Mouse (Mus musculus) kidney, adult 2 months (tissue): ENCODE results near the gene Eif2b1. TPM values are rescaled to one million over a fixed set of nuclear protein-coding genes. Genes with fewer than 3 reads are reported as not detected.

ENCODE experiments used
- DNase-seq: peaks from one replicate; pipeline ENCODE4 v3.0.0; 2021
- H3K27ac ChIP-seq: fragments of 200-500 bp; 2 replicates; pipeline ENCODE4 v1.5.1; 2012; ENCODE audit warnings: low read depth, low read length, control low read depth, inconsistent platforms; ENCODE audit not compliant: insufficient read depth
- H3K27me3 ChIP-seq: fragments of 200-500 bp; replicated peaks from 2 replicates; pipeline ENCODE4 v1.6.1; 2012; ENCODE audit warnings: mild to moderate bottlenecking, moderate library complexity, low read length, inconsistent platforms; ENCODE audit not compliant: control insufficient read depth, insufficient read depth
- H3K36me3 ChIP-seq: fragments of 200-500 bp; 2 replicates; pipeline ENCODE4 v1.6.1; 2012; ENCODE audit warnings: mild to moderate bottlenecking, moderate library complexity, low read length, inconsistent platforms; ENCODE audit not compliant: control insufficient read depth, insufficient read depth
- H3K4me1 ChIP-seq: fragments of 200-500 bp; 2 replicates; pipeline ENCODE4 v1.6.1; 2011; ENCODE audit warnings: low read length; ENCODE audit not compliant: control insufficient read depth, insufficient read depth
- H3K4me3 ChIP-seq: fragments of 200-500 bp; 2 replicates; pipeline ENCODE4 v1.5.1; 2011; ENCODE audit warnings: mild to moderate bottlenecking, low read depth, low read length, control low read depth; ENCODE audit not compliant: insufficient read depth
- CTCF ChIP-seq: fragments of 200-500 bp; conservative IDR thresholded peaks from 2 replicates; pipeline ENCODE4 v1.5.1; 2011; ENCODE audit warnings: low read depth, mild to moderate bottlenecking, control low read depth, low read length, moderate library complexity, mixed read lengths; ENCODE audit not compliant: insufficient read depth, insufficient read length
- POLR2A ChIP-seq: fragments of 200-500 bp; IDR thresholded peaks from one replicate; pipeline ENCODE4 v1.6.1; 2011; ENCODE audit warnings: low read depth, low read length, control low read depth
- WGBS: fragments of 180-500 bp; shearing (Covaris S2); methylation state at CpG from one replicate; pipeline ENCODE4 v1.1.7; 2018; 5-methylcytosine and 5-hydroxymethylcytosine counted together
- polyA plus RNA-seq: library from polyadenylated mRNA; depleted of rRNA; stranded (reverse); fragments of >200 nt; gene quantifications from 2 replicates; pipeline ENCODE4 v1.2.3, GENCODE M21; 2012

Gene Eif2b1
- polyA plus RNA-seq, 1 experiment = 23.6 TPM

DNA sequence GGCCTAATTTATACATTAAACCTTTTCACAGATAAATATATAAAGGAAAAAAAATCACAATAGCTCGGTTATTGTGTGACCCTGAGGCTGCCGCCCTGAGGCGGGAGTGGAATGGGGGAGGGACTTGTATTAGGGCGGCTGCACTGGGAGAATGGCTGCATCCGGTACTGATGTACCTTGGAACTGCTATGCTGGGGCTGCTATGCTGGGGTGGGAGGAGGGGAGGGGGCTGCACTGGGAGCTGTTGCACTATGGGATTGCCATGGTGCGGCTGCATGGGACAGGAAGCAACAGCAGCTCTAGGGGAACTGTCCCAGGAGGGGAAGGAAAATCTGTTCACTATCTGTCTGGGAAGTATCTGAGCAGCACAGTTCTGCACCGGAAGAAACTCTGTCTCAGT lies 46.5 kb downstream of the Eif2b1 start:
- TF ChIP-seq CTCF (no peak), POLR2A (no peak)

DNA sequence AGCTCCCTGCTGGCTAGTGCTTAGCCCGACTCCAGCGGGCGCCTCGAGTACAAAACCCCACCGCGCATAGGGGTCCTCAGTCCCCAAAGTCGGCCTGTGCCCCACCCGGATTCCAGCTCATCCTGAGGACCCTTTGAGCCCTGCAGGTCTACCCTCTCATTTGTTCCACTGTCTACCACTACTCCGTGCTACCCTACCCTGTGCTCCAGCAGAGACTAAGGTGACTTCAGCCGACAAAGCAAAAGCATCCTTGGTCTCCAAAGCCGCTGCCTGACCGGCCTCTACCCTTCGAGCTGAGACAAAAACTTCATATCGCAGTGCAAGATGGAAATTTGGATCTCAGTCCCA lies 47.4 kb downstream of the Eif2b1 start:
- H3K36me3 ChIP-seq = no peaks in the 10 kb centered on the region
- peak overlapping the region; percentile 51 for H3K27ac ChIP-seq
- TF ChIP-seq POLR2A (no peak), CTCF (no peak)
- H3K4me1 ChIP-seq = peaks cover 9% of the 10 kb centered on the region; the same call in 1 of the 2 replicates
- peak overlapping the region; percentile 95 for H3K4me3 ChIP-seq
- no peak for DNase-seq
- no peaks in the 10 kb centered on the region for H3K27me3 ChIP-seq
- WGBS = 22% methylated on average over 14 of the region's 14 CpGs

More for the DNA sequence above, 46.5 kb downstream of the Eif2b1 start:
- WGBS = 53% methylated on average over 7 of the region's 7 CpGs
- no peaks in the 10 kb centered on the region for H3K27me3 ChIP-seq
- H3K4me1 ChIP-seq = peaks cover 11% of the 10 kb centered on the region; the same call in 1 of the 2 replicates
- no peak overlapping the region for H3K27ac ChIP-seq
- no peak for DNase-seq
- no peaks in the 10 kb centered on the region for H3K36me3 ChIP-seq
- H3K4me3 ChIP-seq = no peak overlapping the region

DNA sequence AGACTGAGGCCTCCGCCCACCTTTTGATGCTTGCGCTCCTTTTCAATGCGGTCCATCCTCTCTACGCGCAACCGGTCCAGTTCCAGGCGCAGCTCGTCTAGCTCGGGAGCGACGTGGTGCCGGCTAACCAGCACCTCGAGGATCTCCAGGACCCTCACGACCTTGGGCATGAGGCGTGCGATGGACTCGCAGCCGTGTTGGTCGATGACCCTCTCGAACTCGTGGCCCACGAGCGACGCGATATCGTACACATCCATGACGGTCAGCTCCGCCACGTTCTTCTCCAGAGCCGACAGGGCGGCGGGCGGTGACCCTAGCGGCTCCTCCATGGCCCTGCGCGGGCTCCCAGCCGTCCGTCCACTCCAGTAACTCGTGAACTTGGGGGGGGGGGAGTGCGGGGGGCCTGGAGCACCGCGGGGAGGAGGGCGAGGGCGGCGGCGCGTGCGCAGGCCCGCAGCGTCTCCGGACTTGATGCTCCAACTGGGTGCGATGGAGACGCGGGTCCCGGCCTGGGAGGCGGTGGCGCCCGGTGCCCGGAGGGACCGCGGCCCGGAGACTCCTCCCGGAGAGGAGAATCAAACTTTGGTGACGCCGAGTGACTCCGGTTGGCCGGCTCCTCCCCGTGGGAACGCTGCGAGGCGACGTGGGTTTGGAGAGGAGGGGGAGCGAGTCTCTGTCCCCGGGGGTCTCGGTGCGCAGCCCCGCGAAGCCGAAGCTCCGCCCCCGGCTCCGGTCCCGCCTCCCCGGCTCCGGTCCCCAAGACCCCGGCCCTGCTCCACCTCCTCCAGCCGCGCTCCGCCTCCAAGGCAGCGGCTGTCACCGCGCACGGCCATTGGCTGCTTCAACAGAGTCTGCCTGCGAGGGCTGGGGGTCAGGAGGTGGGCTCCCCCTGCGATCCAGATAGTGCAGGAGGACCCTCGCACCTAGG lies 48.0 kb downstream of the Eif2b1 start, which contains the start of gene Rilpl1:
Rilpl1 (minus strand) TSS at position 737 of the 928 bp plus-strand sequence.
- DNase-seq = peak; percentile 84
- Histone ChIP-seq H3K27ac (peak within 1 kb of the TSS; percentile 75), H3K4me3 (peak within 1 kb of the TSS; percentile 95), H3K36me3 (no peaks in the 10 kb centered on the region), H3K4me1 (peaks cover 9% of the 10 kb centered on the region; the same call in 1 of the 2 replicates), H3K27me3 (no peaks in the 10 kb centered on the region)
- WGBS = under 1% methylated on average over 96 of the region's 96 CpGs
- TF ChIP-seq CTCF (no peak), POLR2A (peak; percentile 9)

DNA sequence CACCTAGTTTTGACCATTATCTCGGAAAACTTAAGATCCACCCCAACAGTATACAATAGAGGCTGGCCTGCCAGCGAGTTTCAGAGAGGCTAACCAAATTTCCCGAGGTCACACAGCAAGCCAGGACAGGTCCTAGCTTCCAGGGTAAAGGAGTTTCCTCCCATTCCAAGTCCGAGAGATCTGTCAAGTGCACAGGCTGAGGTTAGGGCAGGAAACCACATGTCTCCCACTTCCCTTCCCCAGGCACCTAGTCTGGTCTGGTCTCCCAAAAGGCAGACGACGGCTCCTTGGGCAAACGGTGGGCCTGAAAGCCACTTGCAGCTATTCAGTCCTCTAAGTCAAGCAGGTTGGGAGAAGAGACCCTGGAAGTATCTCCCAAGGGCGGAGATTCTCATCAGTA lies 49.2 kb downstream of the Eif2b1 start:
- no peaks in the 10 kb centered on the region for H3K27me3 ChIP-seq
- no peak for TF ChIP-seq POLR2A
- TF ChIP-seq CTCF = no peak
- 45% methylated on average over 8 of the region's 8 CpGs for WGBS
- no peaks in the 10 kb centered on the region for H3K36me3 ChIP-seq
- H3K4me3 ChIP-seq = peak overlapping the region; percentile 95
- peaks cover 9% of the 10 kb centered on the region; the same call in 1 of the 2 replicates for H3K4me1 ChIP-seq
- peak overlapping the region; percentile 72 for H3K27ac ChIP-seq
- DNase-seq = peak; percentile 59

DNA sequence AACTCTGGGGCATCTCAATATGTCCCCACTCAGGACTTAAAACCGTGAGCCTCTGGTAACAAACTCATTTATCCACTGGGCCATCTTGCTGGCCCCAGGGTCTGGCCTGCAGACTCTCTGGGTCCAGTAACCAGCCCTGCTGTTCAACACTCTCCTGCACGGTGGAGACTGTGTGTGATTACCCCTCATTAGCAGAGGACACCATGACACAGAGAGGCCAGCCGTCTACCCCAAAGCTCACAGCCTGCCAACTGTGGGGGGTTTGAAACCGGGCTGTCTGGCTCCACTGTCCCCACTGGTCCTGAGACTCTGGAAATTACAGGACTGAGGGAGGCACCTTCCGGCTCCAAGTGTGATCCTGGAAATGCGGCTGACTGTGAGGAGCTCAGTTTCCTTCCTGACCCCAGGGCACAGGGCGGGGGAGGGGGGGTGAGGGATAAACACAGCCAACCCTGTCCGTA lies 49.7 kb downstream of the Eif2b1 start:
- peak overlapping the region; percentile 95 for H3K4me3 ChIP-seq
- peak; percentile 71 for DNase-seq
- TF ChIP-seq CTCF (no peak), POLR2A (no peak)
- peaks cover 9% of the 10 kb centered on the region; the same call in 1 of the 2 replicates for H3K4me1 ChIP-seq
- no peaks in the 10 kb centered on the region for H3K27me3 ChIP-seq
- no peaks in the 10 kb centered on the region for H3K36me3 ChIP-seq
- 27% methylated on average over 8 of the region's 8 CpGs for WGBS
- H3K27ac ChIP-seq = peak overlapping the region; percentile 72

DNA sequence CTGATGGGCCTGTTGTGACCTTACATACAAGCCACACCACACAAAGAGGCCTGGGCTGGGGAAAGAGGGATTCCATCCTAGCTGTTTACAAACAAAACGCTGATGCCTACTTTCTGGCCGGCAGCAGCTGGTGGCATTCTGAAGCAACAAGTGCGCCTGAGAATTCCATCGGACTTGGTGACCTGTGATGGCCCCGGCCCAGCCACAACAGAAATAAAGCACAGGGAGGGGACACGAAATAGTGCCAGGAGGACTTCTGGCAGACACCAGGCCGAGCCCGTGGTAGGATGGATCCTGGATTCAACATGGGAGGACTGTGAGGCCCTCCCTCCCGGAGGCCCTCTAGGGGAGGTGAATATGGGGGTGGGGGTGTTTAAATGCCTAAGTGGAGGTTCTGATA lies 50.1 kb downstream of the Eif2b1 start:
- H3K4me3 ChIP-seq = peak overlapping the region; percentile 95

DNA sequence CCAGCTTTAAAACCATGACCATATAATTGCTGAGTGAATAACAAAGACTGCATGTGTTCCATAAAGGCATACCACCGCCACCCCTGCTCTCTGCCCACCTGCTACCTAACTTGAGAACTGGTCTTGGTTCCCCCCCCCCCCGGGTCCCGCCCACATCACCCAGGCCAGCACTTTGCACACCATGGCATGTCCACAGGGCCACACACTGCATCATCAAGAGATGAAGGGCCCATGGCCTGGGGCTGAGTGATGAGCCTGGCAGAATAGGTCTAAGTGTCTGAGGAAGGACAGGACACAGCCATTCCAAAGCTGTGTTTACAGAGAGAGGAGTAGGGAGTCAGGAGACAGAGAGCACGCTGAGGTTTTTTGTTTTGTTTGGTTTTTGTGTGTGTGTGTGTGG lies 50.6 kb downstream of the Eif2b1 start:
- peaks cover 9% of the 10 kb centered on the region; the same call in 1 of the 2 replicates for H3K4me1 ChIP-seq
- H3K27ac ChIP-seq = peak overlapping the region; percentile 72; the same call in 1 of the 2 replicates
- H3K36me3 ChIP-seq = no peaks in the 10 kb centered on the region
- no peak for DNase-seq
- 58% methylated on average over 4 of the region's 4 CpGs for WGBS
- TF ChIP-seq CTCF = no peak
- no peak for TF ChIP-seq POLR2A
- peak overlapping the region; percentile 20; the same call in 1 of the 2 replicates for H3K4me3 ChIP-seq
- H3K27me3 ChIP-seq = no peaks in the 10 kb centered on the region

More for the DNA sequence above, 50.1 kb downstream of the Eif2b1 start:
- H3K36me3 ChIP-seq = no peaks in the 10 kb centered on the region
- no peaks in the 10 kb centered on the region for H3K27me3 ChIP-seq
- H3K4me1 ChIP-seq = peaks cover 9% of the 10 kb centered on the region; the same call in 1 of the 2 replicates
- TF ChIP-seq POLR2A (no peak), CTCF (no peak)
- WGBS = 28% methylated on average over 9 of the region's 9 CpGs
- H3K27ac ChIP-seq = peak overlapping the region; percentile 72
- no peak for DNase-seq
